Mouse (Mus musculus) midbrain, embryonic 14.5 days (tissue): ENCODE data around the gene Rtn1. TPM values are rescaled to one million over a fixed set of nuclear protein-coding genes. Genes with fewer than 3 reads are reported as not detected.

Experiments used
- ATAC-seq: fragments of 200-750 bp; cut with Nextera tagmentation; 2 replicates; pipeline ENCODE4 v1.8.0; 2017; ENCODE audit warnings: moderate number of reproducible peaks, moderate library complexity; ENCODE audit not compliant: low FRiP score, low TSS enrichment
- DNase-seq: peaks from one replicate; pipeline ENCODE4 v3.0.0-alpha.2; 2015
- H3K27ac ChIP-seq: fragments of 300-500 bp; sonication (generic); replicated peaks from 2 replicates; pipeline ENCODE4 v1.5.1; 2014; ENCODE audit warnings: mild to moderate bottlenecking, low read depth, low read length, moderate library complexity
- H3K27me3 ChIP-seq: fragments of 300-500 bp; sonication (generic); 2 replicates; pipeline ENCODE4 v1.6.1; 2014; ENCODE audit warnings: low read length, control low read depth, mixed read lengths; ENCODE audit not compliant: control insufficient read depth, insufficient read depth
- H3K36me3 ChIP-seq: fragments of 300-500 bp; sonication (generic); 2 replicates; pipeline ENCODE4 v1.6.1; 2014; ENCODE audit warnings: low read length, control low read depth; ENCODE audit not compliant: control insufficient read depth, insufficient read depth
- H3K4me1 ChIP-seq: fragments of 300-500 bp; sonication (generic); 2 replicates; pipeline ENCODE4 v1.6.1; 2014; ENCODE audit warnings: mild to moderate bottlenecking, antibody characterized with exemption, low read length, control low read depth; ENCODE audit not compliant: control insufficient read depth, insufficient read depth
- H3K4me2 ChIP-seq: fragments of 300-500 bp; sonication (generic); 2 replicates; pipeline ENCODE4 v1.6.1; 2014; ENCODE audit warnings: mild to moderate bottlenecking, low read length, moderate library complexity
- H3K4me3 ChIP-seq: fragments of 300-500 bp; sonication (generic); replicated peaks from 2 replicates; pipeline ENCODE4 v1.5.1; 2014; ENCODE audit warnings: low read depth, low read length
- H3K9ac ChIP-seq: fragments of 300-500 bp; sonication (generic); replicated peaks from 2 replicates; pipeline ENCODE4 v1.6.1; 2014; ENCODE audit warnings: mild to moderate bottlenecking, low read length, moderate library complexity
- H3K9me3 ChIP-seq: fragments of 300-500 bp; sonication (generic); 2 replicates; pipeline ENCODE4 v1.6.1; 2016; ENCODE audit warnings: low read length, control low read depth, mixed read lengths; ENCODE audit not compliant: control insufficient read depth
- WGBS: fragments of 180-500 bp; shearing (Covaris S2); extraction: QIAGEN DNeasy Blood & Tissue Kit; methylation state at CpG from one replicate; pipeline ENCODE4 v1.1.7; 2014; 5-methylcytosine and 5-hydroxymethylcytosine counted together
- polyA plus RNA-seq: library from polyadenylated mRNA; unstranded; fragments of >200 nt; fragmentation: Nextera tagmentation; extraction: Ambion mirVana; gene quantifications from 2 replicates; pipeline ENCODE4 v1.2.1, GENCODE M21; 2014

The Rtn1 gene
- polyA plus RNA-seq, 1 experiment from 2014 or later, result 2,477 TPM

- DNase-seq, result no peak
- Histone ChIP-seq H3K4me2 (no peak overlapping the region), H3K27ac (no peak overlapping the region), H3K27me3 (no peaks in the 10 kb centered on the region), H3K4me3 (no peak overlapping the region), H3K9me3 (no peaks in the 10 kb centered on the region), H3K4me1 (peaks cover 1% of the 10 kb centered on the region; the same call in 1 of the 2 replicates), H3K9ac (no peak overlapping the region), H3K36me3 (no peaks in the 10 kb centered on the region)
- WGBS, result 58% methylated on average over 4 of the region's 4 CpGs
- no peak for ATAC-seq
Observed at GRCm38 (mm10) chr12:72422681-72423080, 13.8 kb upstream of the Rtn1 start.

GRCm38 (mm10) chr12:72417762-72418161 lies 8.9 kb upstream of the Rtn1 start:
- peak; percentile 65 for DNase-seq
- Histone ChIP-seq H3K36me3 (no peaks in the 10 kb centered on the region), H3K27ac (no peak overlapping the region)

GRCm38 (mm10) chr12:72408111-72408891 lies 553 bp downstream of the Rtn1 start:
- Histone ChIP-seq H3K9me3 (no peaks in the 10 kb centered on the region), H3K27me3 (no peaks in the 10 kb centered on the region), H3K4me1 (peaks cover 14% of the 10 kb centered on the region), H3K36me3 (no peaks in the 10 kb centered on the region), H3K9ac (peak overlapping the region; percentile 92), H3K27ac (peak overlapping the region; percentile 89), H3K4me2 (peak overlapping the region; percentile 58), H3K4me3 (peak overlapping the region; percentile 88)
- DNase-seq (peak; percentile 86), ATAC-seq (peak; percentile 84)
- under 1% methylated on average over 63 of the region's 63 CpGs for WGBS

More at GRCm38 (mm10) chr12:72417762-72418161, 8.9 kb upstream of the Rtn1 start:
- Histone ChIP-seq H3K9me3 (no peaks in the 10 kb centered on the region; the same call in 1 of the 2 replicates), H3K9ac (no peak overlapping the region), H3K4me2 (no peak overlapping the region), H3K4me3 (no peak overlapping the region), H3K27me3 (no peaks in the 10 kb centered on the region), H3K4me1 (no peaks in the 10 kb centered on the region)
- no peak for ATAC-seq
- 33% methylated on average over 3 of the region's 3 CpGs for WGBS

- peak overlapping the region; percentile 92 for H3K9ac ChIP-seq
- peak overlapping the region; percentile 89 for H3K27ac ChIP-seq
- peaks cover 14% of the 10 kb centered on the region for H3K4me1 ChIP-seq
- H3K4me3 ChIP-seq, result peak overlapping the region; percentile 88
- H3K36me3 ChIP-seq, result no peaks in the 10 kb centered on the region
- DNase-seq (peak; percentile 65), ATAC-seq (peak; percentile 49; the same call in 1 of the 2 replicates)
- WGBS, result under 1% methylated on average over 17 of the region's 17 CpGs
- no peaks in the 10 kb centered on the region for H3K27me3 ChIP-seq
- H3K9me3 ChIP-seq, result no peaks in the 10 kb centered on the region
- H3K4me2 ChIP-seq, result peak overlapping the region; percentile 58
Observed at GRCm38 (mm10) chr12:72407721-72408110, 1.1 kb downstream of the Rtn1 start.

- Histone ChIP-seq H3K4me3 (peak overlapping the region; percentile 88), H3K27ac (peak overlapping the region; percentile 89; the same call in 1 of the 2 replicates), H3K36me3 (no peaks in the 10 kb centered on the region), H3K9me3 (no peaks in the 10 kb centered on the region), H3K9ac (peak overlapping the region; percentile 92), H3K4me2 (peak overlapping the region; percentile 58), H3K4me1 (peaks cover 14% of the 10 kb centered on the region), H3K27me3 (no peaks in the 10 kb centered on the region)
- DNase-seq, result peak; percentile 67
- WGBS, result 2% methylated on average over 11 of the region's 11 CpGs
- peak; percentile 44; the same call in 1 of the 2 replicates for ATAC-seq
Observed at GRCm38 (mm10) chr12:72407146-72407545, 1.7 kb downstream of the Rtn1 start.

- Histone ChIP-seq H3K9me3 (no peaks in the 10 kb centered on the region), H3K9ac (no peak overlapping the region), H3K36me3 (no peaks in the 10 kb centered on the region), H3K4me2 (no peak overlapping the region), H3K27me3 (no peaks in the 10 kb centered on the region), H3K4me3 (no peak overlapping the region), H3K4me1 (peaks cover 14% of the 10 kb centered on the region), H3K27ac (no peak overlapping the region)
- ATAC-seq (no peak), DNase-seq (no peak)
- WGBS, result 30% methylated on average over 5 of the region's 5 CpGs
Observed at GRCm38 (mm10) chr12:72405031-72405430, 3.8 kb downstream of the Rtn1 start.

- H3K4me3 ChIP-seq, result no peak overlapping the region
- no peak overlapping the region for H3K9ac ChIP-seq
- WGBS, result 54% methylated on average over 13 of the region's 13 CpGs
- no peak overlapping the region for H3K27ac ChIP-seq
- H3K27me3 ChIP-seq, result no peaks in the 10 kb centered on the region
- no peaks in the 10 kb centered on the region for H3K36me3 ChIP-seq
- ATAC-seq, result no peak
- no peak for DNase-seq
- H3K9me3 ChIP-seq, result no peaks in the 10 kb centered on the region
- H3K4me1 ChIP-seq, result no peaks in the 10 kb centered on the region
- no peak overlapping the region for H3K4me2 ChIP-seq
Observed at GRCm38 (mm10) chr12:72393046-72393805, 15.6 kb downstream of the Rtn1 start.

- no peaks in the 10 kb centered on the region for H3K9me3 ChIP-seq
- no peak overlapping the region for H3K9ac ChIP-seq
- H3K4me3 ChIP-seq, result no peak overlapping the region
- H3K36me3 ChIP-seq, result no peaks in the 10 kb centered on the region
- H3K27me3 ChIP-seq, result no peaks in the 10 kb centered on the region
- no peak overlapping the region for H3K27ac ChIP-seq
- H3K4me1 ChIP-seq, result no peaks in the 10 kb centered on the region
- ATAC-seq, result no peak
- 79% methylated on average over 2 of the region's 2 CpGs for WGBS
- DNase-seq, result no peak
- no peak overlapping the region for H3K4me2 ChIP-seq
Observed at GRCm38 (mm10) chr12:72390346-72390745, 18.5 kb downstream of the Rtn1 start.
